8 mouse cellular contexts compared by ENCODE assay signal in the genomic region with DNA sequence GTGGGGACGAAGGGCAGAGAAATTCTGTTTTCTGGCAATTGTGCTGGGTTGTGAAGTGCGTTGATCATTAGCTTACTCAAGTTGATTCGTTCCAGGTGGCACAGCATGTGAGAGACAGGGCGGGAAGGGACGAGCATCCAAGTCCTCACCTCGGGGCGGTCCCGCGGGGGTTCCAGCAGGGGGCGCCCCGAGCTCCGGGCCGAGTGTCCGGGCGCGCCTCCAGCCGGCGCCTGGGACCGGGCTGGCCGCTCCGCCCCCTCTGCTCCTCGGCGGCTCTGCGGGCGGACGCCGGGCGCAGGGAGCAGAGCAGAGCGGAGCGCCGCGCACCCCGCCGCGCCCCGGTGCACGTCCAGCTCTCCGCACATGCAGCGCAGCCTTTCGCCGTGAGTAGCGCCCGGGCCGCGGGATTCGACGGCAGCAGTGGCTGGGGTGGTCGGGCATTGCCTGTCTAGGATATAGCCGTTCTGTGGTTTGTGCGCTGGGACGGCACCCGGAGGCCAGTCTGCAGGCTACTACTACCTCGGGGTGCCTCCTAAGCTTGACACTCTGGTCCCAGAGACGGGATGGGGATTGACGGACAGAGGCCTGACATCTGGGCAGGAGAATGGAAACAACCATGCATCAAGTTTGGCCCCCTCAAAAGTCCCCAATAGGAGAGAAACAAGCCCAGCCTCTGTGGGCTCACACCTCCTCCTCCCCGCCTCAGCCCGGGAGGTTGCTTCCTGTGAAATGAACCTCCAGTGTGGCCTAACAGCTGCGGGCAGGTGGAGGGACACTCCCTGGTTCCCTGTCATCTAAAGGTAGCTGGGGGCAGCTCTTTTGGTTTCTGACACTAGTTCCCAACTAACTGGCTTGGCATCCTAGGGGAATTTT. TPM values are rescaled to one million over a fixed set of nuclear protein-coding genes. Genes with fewer than 3 reads are reported as not detected.
DNase-seq lines count a peak whose midpoint lies in the region; ATAC-seq and TF ChIP-seq lines count a peak whose summit lies in the region.

A gene (plus strand): TSS at position 266 of the 873 bp plus-strand sequence.

- TF ChIP-seq RAD21 in MEL (IDR thresholded peaks at IDR 0.05; ENCODE audit: low read depth, low read length), result peak; percentile 60

- peak; percentile 49 to 95 (median 78) for TF ChIP-seq CTCF in MEL (IDR thresholded peaks at IDR 0.05 in 2 of 3, conservative IDR thresholded peaks at IDR 0.05 in 1 of 3; ENCODE audit: control insufficient read depth in 1 of 3, insufficient read depth in 1 of 3, low read depth in 2 of 3, low read length in 3 of 3, poor library complexity in 1 of 3, severe bottlenecking in 1 of 3)
- peak; percentile 67 for TF ChIP-seq CTCF in lung, postnatal 0 days (IDR thresholded peaks at IDR 0.05)

- H3K4me1 ChIP-seq in MEL (ENCODE audit: control insufficient read depth in 1 of 2, insufficient read depth in 2 of 2, low read length in 2 of 2), result peaks cover 0 to 5% of the 10 kb centered on the region in 2 experiments; a peak in 2 of 4 replicates
- peaks cover 11% of the 10 kb centered on the region for H3K4me1 ChIP-seq in hindbrain, embryonic 10.5 days (replicated peaks)
- peaks cover 7% of the 10 kb centered on the region for H3K4me1 ChIP-seq in lung, postnatal 0 days (ENCODE audit: insufficient read depth, low read depth, low read length)

- peak within 1 kb of the TSS; percentile 74 for H3K9ac ChIP-seq in MEL (ENCODE audit: control insufficient read depth, low read depth, low read length, poor library complexity, severe bottlenecking)
- peak within 1 kb of the TSS; percentile 32; the same call in 1 of the 2 replicates for H3K9ac ChIP-seq in lung, postnatal 0 days (replicated peaks; ENCODE audit: low read depth)

- H3K27ac ChIP-seq in MEL (ENCODE audit: control insufficient read depth, low read depth, low read length), result no peak within 1 kb of the TSS
- H3K27ac ChIP-seq in hindbrain, embryonic 10.5 days, result peak within 1 kb of the TSS; percentile 81
- peak within 1 kb of the TSS; percentile 38; the same call in 1 of the 2 replicates for H3K27ac ChIP-seq in lung, postnatal 0 days (ENCODE audit: low read length)

- DNase-seq in MEL (ENCODE audit: low read depth, low spot score), result peak; percentile 77
- peak; percentile 43 for DNase-seq in cerebellum, adult 8-10 months
- DNase-seq in forelimb bud, embryonic 11.5 days (ENCODE audit: low read depth, low spot score), result peak; percentile 66
- DNase-seq in hindbrain, embryonic 10.5 days (ENCODE audit: low spot score), result peak; percentile 74
- DNase-seq in layer of hippocampus, postnatal 10 days (ENCODE audit: low spot score in 2 of 2), result peak; percentile 70 to 82
- peak; percentile 88 for DNase-seq in lung, postnatal 0 days (ENCODE audit: low spot score)
- DNase-seq in ovary, postnatal 10 days (ENCODE audit: low spot score), result peak; percentile 66
- peak; percentile 65 for DNase-seq in thymus, postnatal 14 days

- H3K9me3 ChIP-seq in MEL (replicated peaks; ENCODE audit: insufficient read depth, low read length), result no peaks in the 10 kb centered on the region
- H3K9me3 ChIP-seq in hindbrain, embryonic 10.5 days, result no peaks in the 10 kb centered on the region
- H3K9me3 ChIP-seq in lung, postnatal 0 days (ENCODE audit: low read length), result no peaks in the 10 kb centered on the region

- 3% methylated on average over 58 of the region's 58 CpGs for WGBS in hindbrain, embryonic 10.5 days
- 2% methylated on average over 34 of the region's 58 CpGs for WGBS in lung, postnatal 0 days

- 0 out of 4 replicates have a peak, but pooled peaks of 1 of the 2 experiments have one; percentile 29 for TF ChIP-seq POLR2A in MEL (IDR thresholded peaks at IDR 0.05; ENCODE audit: control insufficient read depth in 1 of 2, insufficient read depth in 1 of 2, low read depth in 1 of 2, low read length in 2 of 2, poor library complexity in 1 of 2)

- H3K36me3 ChIP-seq in MEL (ENCODE audit: control insufficient read depth in 1 of 2, insufficient read depth in 2 of 2, low read length in 2 of 2), result peaks cover 0 to 6% of the 10 kb centered on the region in 2 experiments; a peak in 1 of 4 replicates
- H3K36me3 ChIP-seq in hindbrain, embryonic 10.5 days, result no peaks in the 10 kb centered on the region
- H3K36me3 ChIP-seq in lung, postnatal 0 days (ENCODE audit: insufficient read depth, low read length), result no peaks in the 10 kb centered on the region

- H3K4me2 ChIP-seq in lung, postnatal 0 days (replicated peaks; ENCODE audit: low read depth, low read length), result peak within 1 kb of the TSS; percentile 63

- TF ChIP-seq EP300 in MEL (IDR thresholded peaks at IDR 0.05; ENCODE audit: low read depth in 1 of 2, low read length in 2 of 2), result no peak
- TF ChIP-seq EP300 in lung, postnatal 0 days (IDR thresholded peaks at IDR 0.05), result no peak

- H3K27me3 ChIP-seq in MEL (ENCODE audit: control insufficient read depth in 1 of 2, insufficient read depth in 2 of 2, low read length in 2 of 2), result no peaks in the 10 kb centered on the region
- H3K27me3 ChIP-seq in hindbrain, embryonic 10.5 days (ENCODE audit: insufficient read depth, poor library complexity, severe bottlenecking), result peaks cover 43% of the 10 kb centered on the region
- peaks cover 10% of the 10 kb centered on the region; the same call in 1 of the 2 replicates for H3K27me3 ChIP-seq in lung, postnatal 0 days (replicated peaks; ENCODE audit: insufficient read depth, low read length)

- no peaks in the 10 kb centered on the region; the same call in none of the 2 replicates for H3K79me2 ChIP-seq in MEL (ENCODE audit: control insufficient read depth, insufficient read depth, low read length, poor library complexity)

- peak within 1 kb of the TSS; percentile 57 to 69 for H3K4me3 ChIP-seq in MEL (ENCODE audit: control insufficient read depth in 1 of 2, insufficient read depth in 1 of 2, low read depth in 2 of 2, low read length in 2 of 2)
- H3K4me3 ChIP-seq in hindbrain, embryonic 10.5 days, result peak within 1 kb of the TSS; percentile 56
- H3K4me3 ChIP-seq in lung, postnatal 0 days (ENCODE audit: low read depth, low read length), result peak within 1 kb of the TSS; percentile 45

- peak; percentile 97 for ATAC-seq in lung, postnatal 0 days

TF ChIP-seq in MEL, 35 proteins besides CTCF, POLR2A, EP300 and RAD21:
- TF ChIP-seq SMC3 (IDR thresholded peaks at IDR 0.05; ENCODE audit: low read depth, low read length) (peak; percentile 82), POLR2AphosphoS5 (IDR thresholded peaks at IDR 0.05; ENCODE audit: borderline replicate concordance, low read depth, low read length) (no peak), UBTF (IDR thresholded peaks at IDR 0.05; ENCODE audit: borderline replicate concordance, insufficient read depth, low read depth, low read length) (peak; percentile 96; the same call in 1 of the 2 replicates), MAX (IDR thresholded peaks at IDR 0.05; ENCODE audit: low read length) (peak; percentile 56), NRF1 (IDR thresholded peaks at IDR 0.05; ENCODE audit: insufficient read depth, low read depth, low read length, poor library complexity, severe bottlenecking) (0 out of 2 replicates have a peak, but pooled peaks have one; percentile 25), SIN3A (IDR thresholded peaks at IDR 0.05; ENCODE audit: low read length) (peak; percentile 43; the same call in 1 of the 2 replicates), ZC3H11A (IDR thresholded peaks at IDR 0.05; ENCODE audit: low read depth, low read length) (peak; percentile 46), ETS1 (IDR thresholded peaks at IDR 0.05; ENCODE audit: low read depth, low read length) (no peak)

RNA-seq across cellular contexts. Expression of the gene that starts here (rescaled TPM):
- total RNA-seq in MEL (2012; rRNA removed), result 5.8 and 6.7 TPM in 2 replicates
- polyA plus RNA-seq in MEL (2012; ENCODE audit: insufficient read depth in 1 of 2, insufficient read length in 2 of 2, low read depth in 1 of 2, low replicate concordance in 2 of 2, missing spikeins in 1 of 2), result 1 to 10 TPM in 1 of 2 experiments, not detected in 1; 8.3 TPM
- polyA plus RNA-seq in hindbrain, embryonic 10.5 days (2016; fragmentation: Nextera tagmentation; extraction: Ambion mirVana), result 3.5 and 5.1 TPM in 2 replicates
- total RNA-seq in layer of hippocampus, postnatal 10 days (2021), result under 1 TPM; 0.87 to 0.94 TPM
- 60.9 and 66.6 TPM in 2 replicates for polyA plus RNA-seq in lung, postnatal 0 days (2015; fragmentation: Nextera tagmentation; extraction: Ambion mirVana)

Comparison
In these comparisons a context has a peak if more than half of its experiments do, and no peak if none do; other contexts are left out.
1. Peak in DNase-seq in layer of hippocampus, postnatal 10 days; RNA of the gene not detected or under 1 TPM.